Mouse (Mus musculus): ENCODE measurements around the gene Ipo5.

Gene Ipo5

GRCm38 (mm10) chr14:120921805-120922204 is 10.8 kb downstream of the Ipo5 start:
- DNase-seq (ENCODE audit: low spot score) = no peak

- DNase-seq (ENCODE audit: low spot score) = no peak
Measured at GRCm38 (mm10) chr14:120924044-120924443, 13.0 kb downstream of the Ipo5 start.

- DNase-seq (ENCODE audit: low spot score) = no peak
Measured at GRCm38 (mm10) chr14:120925731-120926585, 14.9 kb downstream of the Ipo5 start.

DNA sequence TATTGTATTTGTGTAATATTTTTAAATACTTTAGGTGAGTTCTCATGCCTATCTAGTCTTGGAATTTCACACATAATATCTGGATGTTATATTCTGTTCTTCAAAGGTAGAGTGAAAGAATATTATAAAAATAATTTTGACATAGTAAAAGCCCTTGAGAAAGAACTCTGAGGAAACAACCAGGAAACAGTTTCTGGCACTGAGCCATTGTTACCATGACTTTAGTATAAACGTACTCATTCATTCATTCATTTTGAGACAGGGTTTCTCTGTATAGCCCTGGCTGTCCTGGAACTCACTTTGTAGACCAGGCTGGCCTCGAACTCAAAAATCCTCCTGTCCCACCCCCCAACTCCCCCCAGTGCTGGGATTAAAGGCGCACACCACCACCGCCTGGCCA is 20.2 kb downstream of the Ipo5 start:
- no peak for DNase-seq (ENCODE audit: low spot score)

DNA sequence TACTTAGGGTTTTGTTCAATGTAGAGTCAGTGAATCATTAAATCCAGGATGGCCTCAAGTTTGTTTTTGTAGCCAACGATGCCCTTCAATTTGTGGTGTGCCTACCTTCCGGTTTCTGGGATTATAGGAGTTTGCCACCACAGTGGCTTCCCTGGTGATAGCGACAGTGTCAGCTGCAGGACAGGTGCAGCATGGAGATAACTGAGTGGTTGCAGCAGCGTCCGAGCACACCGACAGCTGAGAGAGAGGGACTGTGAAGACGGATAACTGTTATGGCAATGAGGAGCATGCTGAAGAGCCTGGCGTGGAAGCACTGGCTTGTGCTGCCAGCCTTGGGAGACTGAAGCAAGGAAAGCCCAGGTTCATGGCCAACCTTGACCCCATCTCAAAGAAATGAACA is 22.6 kb downstream of the Ipo5 start:
- no peak for DNase-seq (ENCODE audit: low spot score)

GRCm38 (mm10) chr14:120937102-120937501 is 26.1 kb downstream of the Ipo5 start:
- DNase-seq (ENCODE audit: low spot score) = no peak

- no peak for DNase-seq (ENCODE audit: low spot score)
Measured at GRCm38 (mm10) chr14:120942803-120943202, 31.8 kb downstream of the Ipo5 start.

- DNase-seq (ENCODE audit: low spot score) = no peak
Measured at GRCm38 (mm10) chr14:120945146-120945545, 34.1 kb downstream of the Ipo5 start.

DNA sequence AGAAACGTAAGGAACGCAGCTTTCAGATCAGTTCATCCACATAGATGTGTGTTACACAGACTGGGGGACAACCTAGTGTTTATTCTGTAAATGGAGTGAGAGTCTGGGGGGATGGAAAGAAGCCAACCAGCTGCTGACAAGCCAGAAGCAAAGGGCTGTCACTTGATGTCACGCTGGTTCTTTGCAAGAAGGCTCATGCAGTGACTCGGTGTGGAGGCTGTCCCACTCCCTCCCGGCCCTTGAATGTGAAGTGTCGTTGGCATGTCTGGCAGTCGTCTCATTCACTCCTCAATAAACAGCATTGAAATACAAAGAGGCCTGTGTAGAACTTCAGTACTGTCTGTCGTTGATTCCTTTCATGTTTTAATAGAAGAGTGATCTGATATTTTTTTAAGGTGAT is 36.1 kb downstream of the Ipo5 start:
- no peak for DNase-seq (ENCODE audit: low spot score)

- no peak for DNase-seq (ENCODE audit: low spot score)
Measured at GRCm38 (mm10) chr14:120949002-120949401, 38.0 kb downstream of the Ipo5 start.

GRCm38 (mm10) chr14:120950068-120950467 is 39.0 kb downstream of the Ipo5 start:
- no peak for DNase-seq (ENCODE audit: low spot score)

- no peak for DNase-seq (ENCODE audit: low spot score)
Measured at GRCm38 (mm10) chr14:120952434-120952833, 41.4 kb downstream of the Ipo5 start.

GRCm38 (mm10) chr14:120960551-120960950 is 49.5 kb downstream of the Ipo5 start:
- DNase-seq (ENCODE audit: low spot score) = no peak

GRCm38 (mm10) chr14:120960991-120961390 is 50.0 kb downstream of the Ipo5 start:
- DNase-seq (ENCODE audit: low spot score) = no peak

GRCm38 (mm10) chr14:120967072-120967471 is 56.0 kb downstream of the Ipo5 start:
- no peak for DNase-seq (ENCODE audit: low spot score)

- no peak for DNase-seq (ENCODE audit: low spot score)
Measured at GRCm38 (mm10) chr14:120968723-120969122, 57.7 kb downstream of the Ipo5 start.

DNA sequence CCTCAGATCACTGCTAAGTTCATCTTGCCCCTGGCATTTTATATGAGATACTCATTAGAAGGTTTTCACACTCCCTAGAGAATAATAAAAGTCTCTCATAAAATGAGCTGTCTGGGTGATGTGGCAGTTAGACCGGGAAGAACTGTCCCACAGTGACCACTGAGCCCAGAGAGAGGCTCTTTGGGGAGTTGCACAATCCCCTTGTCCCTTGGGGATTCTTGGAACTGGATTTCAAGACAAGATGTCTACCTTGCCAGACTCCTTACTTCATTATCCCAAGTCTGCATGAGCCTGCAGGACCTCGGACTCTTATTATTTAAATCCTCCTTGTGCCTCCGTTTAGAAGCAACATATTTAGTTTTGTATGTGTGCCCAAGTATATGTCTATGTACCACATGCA is 58.6 kb downstream of the Ipo5 start:
- DNase-seq (ENCODE audit: low spot score) = no peak

- no peak for DNase-seq (ENCODE audit: low spot score)
Measured at GRCm38 (mm10) chr14:120970637-120971036, 59.6 kb downstream of the Ipo5 start.

DNA sequence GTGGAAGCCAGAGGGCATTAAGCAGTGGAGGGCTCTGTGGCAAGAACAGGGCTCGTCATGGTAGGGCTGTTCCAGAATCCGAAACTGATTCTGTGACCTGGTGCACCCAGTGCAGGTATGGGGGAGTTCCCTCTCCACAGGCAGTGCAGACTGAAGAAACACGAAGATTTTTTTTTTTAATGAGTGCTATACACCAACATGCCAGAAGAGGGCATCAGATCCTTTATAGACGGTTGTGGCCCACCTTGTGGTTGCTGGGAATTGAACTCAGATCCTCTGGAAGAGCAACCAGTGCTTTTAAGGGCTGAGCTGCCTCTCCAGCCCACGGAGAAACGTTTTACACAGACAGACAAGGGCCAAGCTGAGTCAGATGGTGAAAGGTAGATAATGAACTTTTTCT is 60.3 kb downstream of the Ipo5 start:
- DNase-seq (ENCODE audit: low spot score) = no peak

- DNase-seq (ENCODE audit: low spot score) = no peak
Measured at GRCm38 (mm10) chr14:120979559-120979958, 68.5 kb downstream of the Ipo5 start.

DNA sequence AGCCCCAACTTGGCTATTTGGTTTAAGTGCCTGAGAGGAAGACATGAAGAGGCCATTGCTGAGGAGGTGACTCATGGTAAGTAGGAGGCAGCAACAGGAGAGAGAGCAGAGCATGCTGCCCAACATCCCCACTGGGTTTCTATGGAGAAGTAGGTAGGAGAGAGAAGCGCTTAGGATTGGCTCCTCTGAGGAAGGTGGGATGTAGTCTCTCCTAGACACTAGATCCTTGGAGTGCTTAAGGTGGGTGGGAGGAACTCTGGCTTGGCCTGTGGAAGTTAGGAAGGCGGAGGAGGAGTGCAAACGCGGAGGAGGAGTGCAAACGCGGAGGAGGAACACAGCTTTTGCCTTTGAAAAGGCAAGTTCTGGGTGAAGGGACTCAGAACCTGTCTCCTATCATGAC is 78.1 kb downstream of the Ipo5 start:
- no peak for DNase-seq (ENCODE audit: low spot score)
